Mouse (Mus musculus): ENCODE measurements around the gene Derl3. TPM values are rescaled to one million over a fixed set of nuclear protein-coding genes. Genes with fewer than 3 reads are reported as not detected.

The Derl3 gene
- polyA plus RNA-seq, 1 experiment from 2014 or later: 1.7 TPM

- H3K27ac ChIP-seq (replicated peaks in 1 of 2; ENCODE audit: control insufficient read depth in 1 of 2, insufficient read depth in 1 of 2, low read depth in 2 of 2, low read length in 2 of 2): no peak overlapping the region
- H3K4me2 ChIP-seq (ENCODE audit: low read length): no peak overlapping the region
- no peak overlapping the region for H3K4me3 ChIP-seq (ENCODE audit: control insufficient read depth in 1 of 2, insufficient read depth in 1 of 2, low read depth in 1 of 2, low read length in 2 of 2)
- H3K27me3 ChIP-seq (ENCODE audit: control insufficient read depth, insufficient read depth, low read length): peaks cover 6% of the 10 kb centered on the region
- WGBS: 86% methylated on average over 7 of the region's 7 CpGs
- H3K36me3 ChIP-seq (ENCODE audit: control insufficient read depth, insufficient read depth, low read length): no peaks in the 10 kb centered on the region; the same call in 1 of the 2 replicates
- no peaks in the 10 kb centered on the region for H3K9me3 ChIP-seq (ENCODE audit: control insufficient read depth, low read length)
- ATAC-seq (ENCODE audit: insufficient number of reproducible peaks, insufficient read depth, low FRiP score, low read depth): no peak
- peaks cover 0 to 4% of the 10 kb centered on the region in 2 experiments; a peak in 3 of 4 replicates for H3K4me1 ChIP-seq (ENCODE audit: control insufficient read depth in 2 of 2, insufficient read depth in 2 of 2, low read length in 2 of 2)
- H3K9ac ChIP-seq (ENCODE audit: low read length): no peak overlapping the region
These were observed 52.0 kb downstream of the Derl3 start for GRCm38 (mm10) chr10:75945213-75945612.

Other genes starting within 250 kb of the Derl3 start
- gene Susd2, start 249.4 kb upstream of the Derl3 start, polyA plus RNA-seq (2014; fragmentation: Nextera tagmentation; extraction: Ambion mirVana): 11.7 and 13.3 TPM in 2 replicates
- gene Cabin1, start 129.1 kb upstream of the Derl3 start, polyA plus RNA-seq (2014; fragmentation: Nextera tagmentation; extraction: Ambion mirVana): 27.0 and 30.8 TPM in 2 replicates
- gene Ddt, start 120.0 kb upstream of the Derl3 start, polyA plus RNA-seq (2014; fragmentation: Nextera tagmentation; extraction: Ambion mirVana): 35.9 and 37.5 TPM in 2 replicates
- gene Gm20441, start 112.5 kb upstream of the Derl3 start, polyA plus RNA-seq (2014; fragmentation: Nextera tagmentation; extraction: Ambion mirVana): not detected in 2 replicates
- 3.2 and 5.0 TPM in 2 replicates for gene Gstt3, start 112.0 kb upstream of the Derl3 start, polyA plus RNA-seq (2014; fragmentation: Nextera tagmentation; extraction: Ambion mirVana)
- 8.6 and 13.5 TPM in 2 replicates for gene Gstt1, start 94.8 kb upstream of the Derl3 start, polyA plus RNA-seq (2014; fragmentation: Nextera tagmentation; extraction: Ambion mirVana)
- not detected in 2 replicates for gene Gstt4, start 70.9 kb upstream of the Derl3 start, polyA plus RNA-seq (2014; fragmentation: Nextera tagmentation; extraction: Ambion mirVana)
- 12.6 and 13.5 TPM in 2 replicates for gene Gstt2, start 56.0 kb upstream of the Derl3 start, polyA plus RNA-seq (2014; fragmentation: Nextera tagmentation; extraction: Ambion mirVana)
- gene Mif, start 33.2 kb upstream of the Derl3 start, polyA plus RNA-seq (2014; fragmentation: Nextera tagmentation; extraction: Ambion mirVana): 2,486 and 2,703 TPM in 2 replicates
- 99.1 and 103 TPM in 2 replicates for gene Smarcb1, start 28.2 kb downstream of the Derl3 start, polyA plus RNA-seq (2014; fragmentation: Nextera tagmentation; extraction: Ambion mirVana)
- gene Chchd10, start 39.7 kb downstream of the Derl3 start, polyA plus RNA-seq (2014; fragmentation: Nextera tagmentation; extraction: Ambion mirVana): 647 and 682 TPM in 2 replicates
- 23.4 and 25.1 TPM in 2 replicates for gene Mmp11, start 43.1 kb downstream of the Derl3 start, polyA plus RNA-seq (2014; fragmentation: Nextera tagmentation; extraction: Ambion mirVana)
- gene Gm867, start 47.3 kb downstream of the Derl3 start, polyA plus RNA-seq (2014; fragmentation: Nextera tagmentation; extraction: Ambion mirVana): 0.28 and 0.57 TPM in 2 replicates
- 0.46 and 0.58 TPM in 2 replicates for gene Vpreb3, start 49.6 kb downstream of the Derl3 start, polyA plus RNA-seq (2014; fragmentation: Nextera tagmentation; extraction: Ambion mirVana)
- gene Gm5134, start 61.1 kb downstream of the Derl3 start, polyA plus RNA-seq (2014; fragmentation: Nextera tagmentation; extraction: Ambion mirVana): not detected in 2 replicates
- 13.6 and 14.7 TPM in 2 replicates for gene Zfp280b, start 139.2 kb downstream of the Derl3 start, polyA plus RNA-seq (2014; fragmentation: Nextera tagmentation; extraction: Ambion mirVana)
- not detected in 2 replicates for gene Slc5a4b, start 217.5 kb downstream of the Derl3 start, polyA plus RNA-seq (2014; fragmentation: Nextera tagmentation; extraction: Ambion mirVana)